Mouse (Mus musculus) CD8-positive naive resting alpha-beta T cell, adult 57 days (primary cell): Measurements from ENCODE around the gene Krt78. TPM values are rescaled to one million over a fixed set of nuclear protein-coding genes. Genes with fewer than 3 reads are reported as not detected.

Experiments
- total RNA-seq: library from RNA; stranded (reverse); gene quantifications from one replicate; pipeline ENCODE4 v1.2.4, GENCODE M21; 2023

The Krt78 gene
- not detected for total RNA-seq

DNA sequence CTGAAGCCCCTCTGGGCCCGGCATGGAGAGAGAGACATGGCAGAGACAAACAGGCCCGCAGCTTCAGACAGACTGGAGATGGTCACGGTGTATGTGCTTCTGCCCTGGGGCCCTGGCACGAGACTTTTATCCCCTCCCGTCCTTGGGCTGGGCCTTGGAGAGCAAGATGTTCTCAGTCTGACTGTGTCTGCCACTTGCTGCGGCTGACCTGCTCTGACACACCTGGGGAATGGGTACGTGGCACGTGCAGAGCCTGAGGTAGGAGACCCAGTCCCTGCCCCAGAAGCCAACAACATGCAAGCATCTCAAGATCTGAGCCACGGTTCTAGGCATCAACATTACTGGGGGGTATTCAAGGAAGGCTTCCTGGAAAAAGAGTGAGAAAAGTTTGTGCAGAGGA, at the start of gene Krt78:
Krt78 (minus strand) TSS at position 101 of the 400 bp plus-strand sequence.

DNA sequence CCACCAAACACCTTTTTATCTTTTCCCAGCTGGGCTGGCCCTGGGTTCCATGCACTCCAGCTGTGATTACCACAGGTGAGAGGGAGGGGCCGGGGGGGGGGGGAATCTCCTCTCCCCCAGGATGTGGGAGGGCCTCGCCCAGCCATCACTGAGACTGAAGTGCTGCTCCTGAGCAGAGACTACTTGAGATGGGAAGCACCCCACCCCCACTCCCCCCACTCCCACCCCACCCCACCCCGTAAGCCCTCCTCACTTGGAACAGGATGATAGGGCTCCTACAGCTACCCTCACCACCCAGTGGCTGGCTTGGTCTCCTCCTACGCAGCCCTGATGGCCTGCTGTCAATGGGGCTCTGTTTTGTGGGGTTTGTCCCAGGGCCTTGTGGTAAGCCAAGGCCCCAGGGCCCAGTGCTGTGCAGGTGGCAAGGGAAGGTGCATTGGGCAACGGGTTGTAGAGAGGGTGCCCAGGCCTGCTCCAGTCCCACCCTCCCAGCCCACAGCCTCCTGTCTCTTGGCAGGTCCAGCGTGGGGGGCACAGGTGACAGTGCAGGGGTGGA, 13.7 kb downstream of the Krt78 start, which contains the start of gene Krt79:
Krt79 (minus strand) TSS at position 51 of the 556 bp plus-strand sequence.

DNA sequence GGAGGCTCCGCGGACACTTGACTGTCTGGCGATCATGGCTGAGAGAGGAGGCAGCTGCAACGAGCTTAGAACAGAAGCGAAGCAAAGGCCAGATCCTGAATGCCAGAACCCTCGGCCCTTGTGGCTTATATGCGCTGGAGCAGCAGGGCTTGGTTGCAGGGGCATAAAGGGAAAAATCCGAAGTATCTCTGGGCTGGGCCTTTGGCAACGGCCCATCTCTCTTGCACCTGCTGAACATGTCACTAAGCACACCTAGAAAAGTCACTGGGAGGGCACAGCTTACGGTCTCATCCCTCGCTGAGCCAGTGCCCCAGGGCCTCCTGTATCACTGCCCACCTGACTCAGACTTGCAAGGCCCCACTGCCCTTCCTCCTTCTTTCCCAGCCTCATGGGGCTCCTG, 29.5 kb downstream of the Krt78 start, which contains the start of gene Krt4:
Krt4 (minus strand) TSS at position 101 of the 400 bp plus-strand sequence.

Other genes with a start within 250 kb of the Krt78 start
- not detected for gene Krt5, start 241.4 kb downstream of the Krt78 start, total RNA-seq
- not detected for gene Krt71, start 211.2 kb downstream of the Krt78 start, total RNA-seq
- gene Krt72, start 167.8 kb downstream of the Krt78 start, total RNA-seq = not detected
- gene Krt73, start 151.9 kb downstream of the Krt78 start, total RNA-seq = not detected
- not detected for gene Krt2, start 136.1 kb downstream of the Krt78 start, total RNA-seq
- gene Krt1, start 103.5 kb downstream of the Krt78 start, total RNA-seq = not detected
- not detected for gene Krt77, start 84.6 kb downstream of the Krt78 start, total RNA-seq
- gene Krt76, start 61.4 kb downstream of the Krt78 start, total RNA-seq = not detected
- gene Krt4, start 29.6 kb downstream of the Krt78 start, total RNA-seq = not detected
- gene Krt79, start 14.0 kb downstream of the Krt78 start, total RNA-seq = not detected
- not detected for gene Krt8, start 50.2 kb upstream of the Krt78 start, total RNA-seq
- gene Krt18, start 73.9 kb upstream of the Krt78 start, total RNA-seq = not detected
- gene Eif4b, start 119.5 kb upstream of the Krt78 start, total RNA-seq = 270 TPM
- 0.73 TPM for gene Tns2, start 146.1 kb upstream of the Krt78 start, total RNA-seq
- gene Spryd3, start 181.9 kb upstream of the Krt78 start, total RNA-seq = 29.8 TPM
- gene Igfbp6, start 190.1 kb upstream of the Krt78 start, total RNA-seq = not detected
- 0.67 TPM for gene Soat2, start 196.2 kb upstream of the Krt78 start, total RNA-seq
- gene Zfp740, start 249.0 kb upstream of the Krt78 start, total RNA-seq = 97.8 TPM